Mouse (Mus musculus) E14TG2a.4 (cell line): ENCODE measurements around the gene Farp1.
"Not testable (repeated sequence)": the region's sequence is repeated elsewhere in the genome, so short reads cannot be mapped to it uniquely, and the experiment has no call there.

Experiments used
- H3K27me3 ChIP-seq: 2 replicates; pipeline ENCODE4 v1.6.1; 2014; ENCODE audit warnings: low read length, control low read depth; ENCODE audit not compliant: insufficient read depth
- H3K36me3 ChIP-seq: 2 replicates; pipeline ENCODE4 v1.6.1; 2014; ENCODE audit warnings: low read length, control low read depth; ENCODE audit not compliant: insufficient read depth
- H3K4me1 ChIP-seq: replicated peaks from 2 replicates; pipeline ENCODE4 v1.6.1; 2014; ENCODE audit warnings: low read depth, low read length, control low read depth
- H3K4me3 ChIP-seq: replicated peaks from 2 replicates; pipeline ENCODE4 v1.5.1; 2014; ENCODE audit warnings: mild to moderate bottlenecking, low read length
- H3K9me3 ChIP-seq: 2 replicates; pipeline ENCODE4 v1.6.1; 2014; ENCODE audit warnings: low read length, control low read depth
- CTCF ChIP-seq: conservative IDR thresholded peaks from 2 replicates; pipeline ENCODE4 v1.5.1; 2014; ENCODE audit warnings: low read length
- NANOG ChIP-seq: IDR thresholded peaks from 2 replicates; pipeline ENCODE4 v1.6.1; 2014; ENCODE audit warnings: borderline replicate concordance, low read length, mixed read lengths
- POU5F1 ChIP-seq: IDR thresholded peaks from 2 replicates; pipeline ENCODE4 v1.6.1; 2014; ENCODE audit warnings: low read length, borderline replicate concordance

The Farp1 gene

GRCm38 (mm10) chr14:121182967-121183366 is 148.0 kb downstream of the Farp1 start:
- H3K4me1 ChIP-seq = 0 out of 2 replicates have a peak, but pooled peaks cover 3% of the 10 kb centered on the region
- TF ChIP-seq CTCF (no peak), POU5F1 (no peak)
- no peaks in the 10 kb centered on the region for H3K36me3 ChIP-seq
- H3K9me3 ChIP-seq = no peaks in the 10 kb centered on the region
- H3K4me3 ChIP-seq = no peak overlapping the region
- H3K27me3 ChIP-seq = no peaks in the 10 kb centered on the region

GRCm38 (mm10) chr14:121183414-121184130 is 148.6 kb downstream of the Farp1 start:
- H3K4me1 ChIP-seq = no peaks in the 10 kb centered on the region
- H3K9me3 ChIP-seq = no peaks in the 10 kb centered on the region
- TF ChIP-seq POU5F1 = no peak
- no peak for TF ChIP-seq CTCF
- no peak for TF ChIP-seq NANOG
- H3K4me3 ChIP-seq = no peak overlapping the region
- H3K27me3 ChIP-seq = no peaks in the 10 kb centered on the region
- H3K36me3 ChIP-seq = no peaks in the 10 kb centered on the region

GRCm38 (mm10) chr14:121184351-121184750 is 149.4 kb downstream of the Farp1 start:
- Histone ChIP-seq H3K4me1 (no peaks in the 10 kb centered on the region), H3K9me3 (no peaks in the 10 kb centered on the region), H3K4me3 (no peak overlapping the region), H3K36me3 (no peaks in the 10 kb centered on the region), H3K27me3 (no peaks in the 10 kb centered on the region)
- TF ChIP-seq NANOG = no peak
- no peak for TF ChIP-seq POU5F1
- TF ChIP-seq CTCF = no peak

- H3K4me1 ChIP-seq = no peaks in the 10 kb centered on the region
- no peak overlapping the region for H3K4me3 ChIP-seq
- H3K36me3 ChIP-seq = no peaks in the 10 kb centered on the region
- TF ChIP-seq POU5F1 (no peak), CTCF (no peak), NANOG (no peak)
- H3K27me3 ChIP-seq = no peaks in the 10 kb centered on the region
- H3K9me3 ChIP-seq = no peaks in the 10 kb centered on the region
These were observed 151.4 kb downstream of the Farp1 start for GRCm38 (mm10) chr14:121186402-121186894.

- not testable (repeated sequence) for H3K4me3 ChIP-seq, H3K9me3 ChIP-seq, H3K36me3 ChIP-seq, H3K4me1 ChIP-seq, H3K27me3 ChIP-seq
- TF ChIP-seq CTCF = peak; percentile 51
These were observed 154.8 kb downstream of the Farp1 start for GRCm38 (mm10) chr14:121189840-121190239.

- Histone ChIP-seq H3K27me3 (no peaks in the 10 kb centered on the region), H3K4me1 (no peaks in the 10 kb centered on the region), H3K4me3 (no peak overlapping the region), H3K36me3 (no peaks in the 10 kb centered on the region), H3K9me3 (no peaks in the 10 kb centered on the region)
- no peak for TF ChIP-seq CTCF
- TF ChIP-seq NANOG = no peak
- TF ChIP-seq POU5F1 = no peak
These were observed 155.4 kb downstream of the Farp1 start for GRCm38 (mm10) chr14:121190386-121190785.

GRCm38 (mm10) chr14:121191739-121192138 is 156.7 kb downstream of the Farp1 start:
- no peak for TF ChIP-seq NANOG
- no peak for TF ChIP-seq POU5F1
- TF ChIP-seq CTCF = no peak
- H3K27me3 ChIP-seq = no peaks in the 10 kb centered on the region

GRCm38 (mm10) chr14:121192394-121192793 is 157.4 kb downstream of the Farp1 start:
- TF ChIP-seq POU5F1 (no peak), CTCF (no peak), NANOG (no peak)

More at GRCm38 (mm10) chr14:121191739-121192138, 156.7 kb downstream of the Farp1 start:
- Histone ChIP-seq H3K4me1 (no peaks in the 10 kb centered on the region), H3K4me3 (no peak overlapping the region), H3K9me3 (no peaks in the 10 kb centered on the region), H3K36me3 (no peaks in the 10 kb centered on the region)

GRCm38 (mm10) chr14:121193981-121194380 is 159.0 kb downstream of the Farp1 start:
- TF ChIP-seq POU5F1 = no peak
- TF ChIP-seq CTCF = no peak
- no peak for TF ChIP-seq NANOG
- Histone ChIP-seq H3K4me3 (no peak overlapping the region), H3K36me3 (no peaks in the 10 kb centered on the region), H3K4me1 (no peaks in the 10 kb centered on the region), H3K9me3 (no peaks in the 10 kb centered on the region), H3K27me3 (no peaks in the 10 kb centered on the region)

More at GRCm38 (mm10) chr14:121192394-121192793, 157.4 kb downstream of the Farp1 start:
- Histone ChIP-seq H3K36me3 (no peaks in the 10 kb centered on the region), H3K27me3 (no peaks in the 10 kb centered on the region), H3K9me3 (no peaks in the 10 kb centered on the region), H3K4me1 (no peaks in the 10 kb centered on the region), H3K4me3 (no peak overlapping the region)
